Mouse (Mus musculus): ENCODE measurements at regions not wholly inside any gene's neighbourhood (a gene's known extent, or its start where the extent isn't known, plus 50 kb on each side); places are given as distances from the start of the nearest gene placed in this dataset.
A peak's percentile ranks its signal among the peaks of the same experiment; 100 is the strongest.

- DNase-seq: peak; percentile 77 to 90
These were observed 221.1 kb upstream of the Sox14 start for GRCm38 (mm10) chr9:100097028-100097427.

GRCm38 (mm10) chr9:100095559-100095959 lies 219.6 kb upstream of the Sox14 start:
- DNase-seq: peak in 1 of 2 experiments; percentile 7

GRCm38 (mm10) chr9:100094956-100095558 lies 219.1 kb upstream of the Sox14 start:
- no peak for DNase-seq

- no peak for DNase-seq
These were observed 195.2 kb upstream of the Sox14 start for GRCm38 (mm10) chr9:100071141-100071540.

- no peak for DNase-seq
These were observed 182.6 kb upstream of the Sox14 start for GRCm38 (mm10) chr9:100058541-100058940.

- no peak for DNase-seq
These were observed 170.3 kb upstream of the Sox14 start for GRCm38 (mm10) chr9:100046213-100046807.

GRCm38 (mm10) chr9:100045636-100046035 lies 169.7 kb upstream of the Sox14 start:
- DNase-seq: no peak

GRCm38 (mm10) chr9:100041776-100042175 lies 165.8 kb upstream of the Sox14 start:
- peak; percentile 8 to 34 for DNase-seq

- DNase-seq: no peak
These were observed 147.7 kb upstream of the Sox14 start for GRCm38 (mm10) chr9:100023641-100024040.

- DNase-seq: no peak
These were observed 146.1 kb upstream of the Sox14 start for GRCm38 (mm10) chr9:100022035-100022434.

- DNase-seq: no peak
These were observed 119.2 kb upstream of the Sox14 start for GRCm38 (mm10) chr9:99995204-99995603.

- peak; percentile 57 to 67 for DNase-seq
These were observed 118.5 kb upstream of the Sox14 start for GRCm38 (mm10) chr9:99994285-99995144.

GRCm38 (mm10) chr9:99987376-99987775 lies 111.4 kb upstream of the Sox14 start:
- no peak for DNase-seq

GRCm38 (mm10) chr9:99980734-99981133 lies 104.8 kb upstream of the Sox14 start:
- DNase-seq: no peak

- no peak for DNase-seq
These were observed 85.6 kb upstream of the Sox14 start for GRCm38 (mm10) chr9:99961561-99961960.

GRCm38 (mm10) chr9:99954720-99955119 lies 78.8 kb upstream of the Sox14 start:
- DNase-seq: no peak

- DNase-seq: no peak
These were observed 78.2 kb upstream of the Sox14 start for GRCm38 (mm10) chr9:99954038-99954618.
